Mouse (Mus musculus) limb, embryonic 10.5 days (tissue): ENCODE measurements around the gene Hist1h2ak. TPM values are rescaled to one million over a fixed set of nuclear protein-coding genes. Genes with fewer than 3 reads are reported as not detected.
"Not testable (repeated sequence)": the region's sequence is repeated elsewhere in the genome, so short reads cannot be mapped to it uniquely, and the experiment has no call there.

ENCODE experiments used
- DNase-seq: peaks from one replicate; pipeline ENCODE4 v3.0.0-alpha.2; 2017; ENCODE audit warnings: low spot score
- H3K27ac ChIP-seq: fragments of 300-500 bp; sonication (generic); 2 replicates; pipeline ENCODE4 v1.5.1; 2016; ENCODE audit warnings: mild to moderate bottlenecking
- H3K27me3 ChIP-seq: fragments of 300-500 bp; sonication (generic); 2 replicates; pipeline ENCODE4 v1.6.1; 2016; ENCODE audit warnings: low read depth, mild to moderate bottlenecking; ENCODE audit not compliant: poor library complexity, severe bottlenecking
- H3K36me3 ChIP-seq: fragments of 300-500 bp; sonication (generic); 2 replicates; pipeline ENCODE4 v1.6.1; 2016; ENCODE audit warnings: mild to moderate bottlenecking, moderate library complexity
- H3K4me1 ChIP-seq: fragments of 300-500 bp; sonication (generic); 2 replicates; pipeline ENCODE4 v1.6.1; 2016
- H3K4me3 ChIP-seq: fragments of 300-500 bp; sonication (generic); 2 replicates; pipeline ENCODE4 v1.5.1; 2016; ENCODE audit warnings: mild to moderate bottlenecking, moderate library complexity
- H3K9me3 ChIP-seq: fragments of 300-500 bp; sonication (generic); replicated peaks from 2 replicates; pipeline ENCODE4 v1.6.1; 2016; ENCODE audit warnings: mild to moderate bottlenecking
- WGBS: fragments of 180-500 bp; shearing (Covaris S2); methylation state at CpG from one replicate; pipeline ENCODE4 v1.1.7; 2016; 5-methylcytosine and 5-hydroxymethylcytosine counted together
- polyA plus RNA-seq: library from polyadenylated mRNA; unstranded; fragments of >200 nt; fragmentation: Nextera tagmentation; extraction: Ambion mirVana; gene quantifications from 2 replicates; pipeline ENCODE4 v1.2.1, GENCODE M21; 2016

Gene Hist1h2ak
- polyA plus RNA-seq, 1 experiment from 2014 or later = 19.6 TPM

DNA sequence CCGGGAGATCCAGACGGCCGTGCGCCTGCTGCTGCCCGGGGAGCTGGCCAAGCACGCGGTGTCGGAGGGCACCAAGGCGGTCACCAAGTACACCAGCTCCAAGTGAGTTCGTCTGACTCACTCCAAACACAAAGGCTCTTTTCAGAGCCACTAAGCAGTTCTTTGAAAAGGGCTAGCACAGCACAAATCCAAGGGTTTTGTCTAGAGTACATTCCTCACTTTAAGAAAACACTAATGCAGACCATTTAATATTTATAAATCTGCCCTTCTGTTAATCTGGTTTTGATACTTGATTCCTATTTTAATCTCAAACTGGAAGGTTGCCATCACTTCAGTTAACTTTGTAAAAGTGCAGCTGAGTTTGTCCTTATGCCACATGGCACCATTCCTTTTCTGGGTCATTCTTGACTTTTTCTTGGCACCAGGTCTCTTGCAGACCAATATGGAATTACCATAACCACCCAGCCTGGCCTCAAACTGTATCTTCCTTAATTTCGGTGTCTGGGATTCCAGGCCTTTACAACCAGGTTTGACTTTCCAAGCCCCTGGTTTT lies 31.2 kb downstream of the Hist1h2ak start:
- Histone ChIP-seq H3K4me1 (peaks cover 26% of the 10 kb centered on the region), H3K4me3 (peak overlapping the region; percentile 50), H3K27me3 (no peaks in the 10 kb centered on the region), H3K9me3 (no peaks in the 10 kb centered on the region), H3K27ac (peak overlapping the region; percentile 94), H3K36me3 (no peaks in the 10 kb centered on the region)
- DNase-seq = peak; percentile 64
- WGBS = 3% methylated on average over 11 of the region's 11 CpGs

DNA sequence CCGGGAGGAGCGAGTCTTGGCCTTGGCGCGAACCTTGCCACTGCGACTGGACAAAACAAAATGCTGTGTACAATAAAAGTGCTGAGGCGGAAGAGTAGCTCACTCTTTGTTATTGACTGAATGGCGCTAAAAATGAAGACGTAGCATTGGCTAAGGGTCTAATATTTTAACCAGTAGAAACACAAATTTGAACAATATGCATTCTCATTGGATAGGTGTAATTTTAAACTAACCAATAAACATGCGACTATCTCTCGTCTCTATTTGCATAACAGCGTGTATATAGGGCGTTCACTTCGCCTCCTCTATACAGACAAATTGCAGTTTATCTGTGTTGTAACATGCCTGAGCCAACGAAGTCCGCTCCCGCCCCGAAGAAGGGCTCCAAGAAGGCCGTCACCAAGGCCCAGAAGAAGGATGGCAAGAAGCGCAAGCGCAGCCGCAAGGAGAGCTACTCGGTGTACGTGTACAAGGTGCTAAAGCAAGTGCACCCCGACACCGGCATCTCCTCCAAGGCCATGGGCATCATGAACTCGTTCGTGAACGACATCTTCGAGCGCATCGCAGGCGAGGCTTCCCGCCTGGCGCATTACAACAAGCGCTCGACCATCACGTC lies 31.8 kb downstream of the Hist1h2ak start, which contains the start of gene Hist1h2bm:
Gene Hist1h2bm (plus strand): TSS at position 288 of the 616 bp plus-strand sequence.
- DNase-seq = peak; percentile 75
- not testable (repeated sequence) for H3K27me3 ChIP-seq, H3K9me3 ChIP-seq, H3K36me3 ChIP-seq
- H3K27ac ChIP-seq = peak within 1 kb of the TSS; percentile 94
- under 1% methylated on average over 37 of the region's 37 CpGs for WGBS
- H3K4me1 ChIP-seq = peaks cover 26% of the 10 kb centered on the region
- H3K4me3 ChIP-seq = peak within 1 kb of the TSS; percentile 50

DNA sequence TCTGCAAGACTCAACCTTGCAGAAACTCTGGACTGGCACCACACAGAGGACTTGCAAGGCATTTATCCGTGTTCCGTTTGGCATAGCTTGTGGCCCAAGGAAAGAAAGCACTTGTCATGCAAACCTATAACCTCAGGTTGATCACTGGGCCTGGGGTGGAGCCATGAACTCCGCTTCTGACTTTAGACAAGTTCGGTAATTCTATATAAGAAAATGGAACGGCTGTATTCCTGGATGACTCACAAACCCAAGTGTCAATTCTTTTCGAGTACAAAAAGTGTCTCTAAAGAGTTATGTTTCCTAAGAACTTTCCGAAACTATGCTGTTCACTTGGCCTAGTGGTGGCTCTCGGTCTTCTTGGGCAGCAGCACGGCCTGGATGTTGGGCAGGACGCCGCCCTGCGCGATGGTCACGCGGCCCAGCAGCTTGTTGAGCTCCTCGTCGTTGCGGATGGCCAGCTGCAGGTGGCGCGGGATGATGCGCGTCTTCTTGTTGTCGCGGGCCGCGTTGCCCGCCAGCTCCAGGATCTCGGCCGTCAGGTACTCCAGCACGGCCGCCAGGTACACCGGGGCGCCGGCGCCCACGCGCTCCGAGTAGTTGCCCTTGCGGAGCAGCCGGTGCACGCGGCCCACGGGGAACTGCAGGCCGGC lies 32.4 kb downstream of the Hist1h2ak start:
- H3K4me1 ChIP-seq = peaks cover 26% of the 10 kb centered on the region
- H3K27ac ChIP-seq = peak overlapping the region; percentile 94
- H3K36me3 ChIP-seq, H3K9me3 ChIP-seq, H3K27me3 ChIP-seq: not testable (repeated sequence)
- WGBS = 3% methylated on average over 24 of the region's 44 CpGs
- H3K4me3 ChIP-seq = peak overlapping the region; percentile 50
- DNase-seq = peak; percentile 42

DNA sequence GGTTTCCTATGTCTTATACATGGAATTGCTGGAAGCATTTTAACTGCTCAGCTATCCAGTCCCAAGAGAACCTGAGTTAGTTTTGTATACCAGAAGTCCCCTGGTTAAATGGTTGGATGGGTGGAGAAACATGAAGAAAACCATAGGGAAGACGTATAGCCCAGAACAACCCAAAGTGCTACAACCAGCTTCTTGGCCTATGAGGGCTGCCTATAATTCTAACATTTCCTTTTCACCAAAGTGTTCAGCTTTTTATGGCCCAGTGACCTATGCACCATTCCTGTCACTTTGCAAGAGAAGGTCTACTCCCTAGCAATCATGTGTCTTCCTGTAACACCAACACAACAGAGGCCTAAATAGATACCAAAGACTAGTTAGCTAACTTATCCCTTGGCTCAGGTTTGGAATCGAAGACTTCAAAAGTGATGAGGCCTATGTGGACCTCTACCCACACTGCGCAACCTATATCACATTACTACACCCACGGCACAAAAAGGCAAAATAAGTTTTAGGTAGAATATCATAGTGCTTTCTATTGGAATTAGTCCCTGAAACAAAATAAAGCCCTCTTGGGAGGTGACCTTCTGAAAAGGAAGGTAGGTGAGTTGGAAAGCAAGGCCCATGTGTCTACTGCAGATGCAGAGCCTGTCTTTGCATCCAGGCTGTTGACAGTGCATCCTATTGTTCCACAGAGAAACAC lies 35.1 kb downstream of the Hist1h2ak start:
- 62% methylated on average over 4 of the region's 4 CpGs for WGBS
- peaks cover 32% of the 10 kb centered on the region for H3K4me1 ChIP-seq
- peak; percentile 37 for DNase-seq
- H3K36me3 ChIP-seq = no peaks in the 10 kb centered on the region
- peak overlapping the region; percentile 57 for H3K4me3 ChIP-seq
- peak overlapping the region; percentile 94 for H3K27ac ChIP-seq
- no peaks in the 10 kb centered on the region for H3K27me3 ChIP-seq
- H3K9me3 ChIP-seq = no peaks in the 10 kb centered on the region

DNA sequence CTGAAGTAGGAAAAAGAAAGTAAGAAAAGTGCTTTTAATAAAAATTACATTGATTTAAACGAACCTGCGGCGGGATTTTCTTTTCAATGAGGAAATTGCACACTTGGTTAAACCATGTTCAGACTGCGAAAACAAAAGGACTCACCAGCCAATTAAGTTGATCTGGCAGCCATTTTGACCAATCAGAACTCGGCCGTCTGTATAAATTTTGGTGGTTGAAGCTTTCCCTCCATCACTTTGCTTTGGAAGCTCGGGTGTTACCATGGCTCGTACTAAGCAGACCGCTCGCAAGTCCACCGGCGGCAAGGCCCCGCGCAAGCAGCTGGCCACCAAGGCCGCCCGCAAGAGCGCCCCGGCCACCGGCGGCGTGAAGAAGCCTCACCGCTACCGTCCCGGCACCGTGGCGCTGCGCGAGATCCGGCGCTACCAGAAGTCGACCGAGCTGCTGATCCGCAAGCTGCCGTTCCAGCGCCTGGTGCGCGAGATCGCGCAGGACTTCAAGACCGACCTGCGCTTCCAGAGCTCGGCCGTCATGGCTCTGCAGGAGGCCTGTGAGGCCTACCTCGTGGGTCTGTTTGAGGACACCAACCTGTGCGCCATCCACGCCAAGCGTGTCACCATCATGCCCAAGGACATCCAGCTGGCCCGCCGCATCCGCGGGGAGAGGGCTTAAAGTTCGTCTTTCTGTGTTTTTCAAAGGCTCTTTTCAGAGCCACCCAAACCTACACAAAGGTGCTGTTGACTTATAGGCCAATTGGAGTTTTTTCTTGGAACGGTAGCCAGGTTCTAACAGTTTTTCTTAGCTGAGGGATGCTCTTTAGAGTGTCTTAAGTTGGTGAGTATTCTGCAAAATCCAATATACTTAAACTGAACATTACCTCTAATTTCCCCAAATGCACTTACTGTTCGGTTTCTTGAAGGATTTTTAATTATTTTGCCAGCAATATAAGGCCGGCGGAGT lies 36.0 kb downstream of the Hist1h2ak start, which contains the start of gene Hist1h3h:
Gene Hist1h3h (plus strand): TSS at position 263 of the 961 bp plus-strand sequence.
- peak within 1 kb of the TSS; percentile 57 for H3K4me3 ChIP-seq
- not testable (repeated sequence) for H3K36me3 ChIP-seq, H3K27me3 ChIP-seq, H3K9me3 ChIP-seq
- peak within 1 kb of the TSS; percentile 94 for H3K27ac ChIP-seq
- peak; percentile 85 for DNase-seq
- peaks cover 25% of the 10 kb centered on the region for H3K4me1 ChIP-seq
- WGBS = under 1% methylated on average over 28 of the region's 56 CpGs

DNA sequence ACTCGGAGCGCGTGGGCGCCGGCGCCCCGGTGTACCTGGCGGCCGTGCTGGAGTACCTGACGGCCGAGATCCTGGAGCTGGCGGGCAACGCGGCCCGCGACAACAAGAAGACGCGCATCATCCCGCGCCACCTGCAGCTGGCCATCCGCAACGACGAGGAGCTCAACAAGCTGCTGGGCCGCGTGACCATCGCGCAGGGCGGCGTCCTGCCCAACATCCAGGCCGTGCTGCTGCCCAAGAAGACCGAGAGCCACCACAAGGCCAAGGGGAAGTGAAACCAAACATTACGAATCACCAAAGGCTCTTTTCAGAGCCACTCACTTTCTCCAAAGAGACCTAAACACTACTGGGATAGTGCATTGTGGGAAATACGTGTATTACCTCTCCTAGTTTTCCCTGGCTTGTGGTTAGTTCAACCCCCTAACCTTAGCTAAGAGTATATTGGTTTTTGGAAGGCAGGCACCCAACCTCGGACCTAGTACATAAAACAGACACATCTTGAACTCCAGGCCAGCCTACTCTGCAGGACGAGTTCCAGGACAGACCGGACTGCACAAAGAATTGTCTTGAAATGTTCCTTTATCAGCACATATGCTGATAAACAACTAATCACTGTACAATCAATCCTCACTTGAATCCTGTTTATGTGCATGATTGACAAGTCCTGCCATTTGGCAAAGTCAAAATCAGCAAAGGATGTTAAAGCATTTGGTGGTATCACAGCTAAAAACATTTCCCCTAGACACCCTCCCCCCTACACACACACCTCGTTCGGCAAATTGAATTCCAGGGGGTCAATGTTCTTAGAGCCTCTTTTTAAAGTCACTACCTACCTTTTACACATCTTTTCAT lies 36.9 kb downstream of the Hist1h2ak start:
- under 1% methylated on average over 15 of the region's 38 CpGs for WGBS
- not testable (repeated sequence) for H3K36me3 ChIP-seq, H3K27me3 ChIP-seq, H3K9me3 ChIP-seq
- DNase-seq = peak; percentile 69
- H3K27ac ChIP-seq = peak overlapping the region; percentile 94
- H3K4me1 ChIP-seq = peaks cover 25% of the 10 kb centered on the region
- H3K4me3 ChIP-seq = peak overlapping the region; percentile 57

DNA sequence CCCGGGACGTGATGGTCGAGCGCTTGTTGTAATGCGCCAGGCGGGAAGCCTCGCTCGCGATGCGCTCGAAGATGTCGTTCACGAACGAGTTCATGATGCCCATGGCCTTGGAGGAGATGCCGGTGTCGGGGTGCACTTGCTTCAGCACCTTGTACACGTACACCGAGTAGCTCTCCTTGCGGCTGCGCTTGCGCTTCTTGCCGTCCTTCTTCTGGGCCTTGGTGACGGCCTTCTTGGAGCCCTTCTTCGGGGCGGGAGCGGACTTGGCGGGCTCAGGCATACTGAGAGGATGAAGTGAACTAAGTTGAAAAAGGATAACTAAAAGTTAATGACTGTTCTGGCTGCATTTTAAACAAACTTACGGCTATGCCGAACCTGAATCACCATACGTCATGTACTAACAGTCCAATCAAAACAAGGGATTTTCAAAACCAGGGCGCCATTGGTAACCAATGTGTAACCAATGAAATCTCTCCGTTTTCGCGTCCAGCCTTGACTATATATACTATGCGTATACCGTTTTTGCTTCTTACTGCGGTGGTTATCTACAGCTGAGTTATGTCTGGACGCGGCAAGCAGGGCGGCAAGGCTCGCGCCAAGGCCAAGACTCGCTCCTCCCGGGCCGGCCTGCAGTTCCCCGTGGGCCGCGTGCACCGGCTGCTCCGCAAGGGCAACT lies 37.6 kb downstream of the Hist1h2ak start, which contains the start of the genes Hist1h2bl and Hist1h2ai:
Gene Hist1h2bl (minus strand): TSS at position 280 of the 676 bp plus-strand sequence.
Gene Hist1h2ai (plus strand): TSS at position 559 of the 676 bp plus-strand sequence.
- DNase-seq = peak; percentile 75
- H3K36me3 ChIP-seq, H3K27me3 ChIP-seq, H3K9me3 ChIP-seq: not testable (repeated sequence)
- H3K27ac ChIP-seq = peak within 1 kb of the TSS; percentile 94
- peak within 1 kb of the TSS; percentile 57 for H3K4me3 ChIP-seq
- WGBS = under 1% methylated on average over 36 of the region's 50 CpGs
- peaks cover 26% of the 10 kb centered on the region for H3K4me1 ChIP-seq

DNA sequence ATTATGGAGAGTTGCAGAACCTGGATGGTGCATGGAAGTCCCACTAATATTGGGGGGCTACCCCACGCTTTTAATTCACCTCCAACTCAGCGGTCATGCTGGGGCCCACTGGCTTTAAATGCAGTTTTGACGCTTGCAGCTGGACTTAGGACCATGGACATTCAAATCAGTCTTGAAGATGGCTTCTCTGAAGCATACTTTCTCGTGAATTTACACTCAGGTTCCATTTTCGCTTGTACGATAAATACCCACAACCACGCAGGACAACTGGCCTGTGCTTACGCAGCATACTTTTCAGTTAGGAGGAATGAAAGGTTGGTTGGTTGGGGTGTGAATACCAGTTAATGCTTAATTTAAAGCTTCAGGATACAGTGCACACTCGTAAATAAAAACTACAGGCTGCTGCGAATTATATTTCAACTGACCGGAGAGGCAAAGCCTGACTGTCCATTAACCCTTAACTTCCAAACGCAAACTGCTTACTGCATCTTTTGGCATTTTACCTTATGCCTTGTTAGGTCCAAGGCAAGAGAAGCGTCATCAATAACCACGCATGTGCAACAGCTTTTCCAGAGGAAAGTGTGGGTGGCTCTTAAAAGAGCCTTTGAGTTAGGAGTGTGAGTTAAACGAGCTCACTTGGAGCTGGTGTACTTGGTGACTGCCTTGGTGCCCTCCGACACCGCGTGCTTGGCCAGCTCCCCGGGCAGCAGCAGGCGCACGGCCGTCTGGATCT lies 38.3 kb downstream of the Hist1h2ak start:
- Histone ChIP-seq H3K27me3 (no peaks in the 10 kb centered on the region), H3K36me3 (no peaks in the 10 kb centered on the region), H3K4me3 (peak overlapping the region; percentile 57), H3K9me3 (no peaks in the 10 kb centered on the region), H3K27ac (peak overlapping the region; percentile 94), H3K4me1 (peaks cover 19% of the 10 kb centered on the region)
- WGBS = 2% methylated on average over 22 of the region's 22 CpGs
- peak; percentile 55 for DNase-seq

DNA sequence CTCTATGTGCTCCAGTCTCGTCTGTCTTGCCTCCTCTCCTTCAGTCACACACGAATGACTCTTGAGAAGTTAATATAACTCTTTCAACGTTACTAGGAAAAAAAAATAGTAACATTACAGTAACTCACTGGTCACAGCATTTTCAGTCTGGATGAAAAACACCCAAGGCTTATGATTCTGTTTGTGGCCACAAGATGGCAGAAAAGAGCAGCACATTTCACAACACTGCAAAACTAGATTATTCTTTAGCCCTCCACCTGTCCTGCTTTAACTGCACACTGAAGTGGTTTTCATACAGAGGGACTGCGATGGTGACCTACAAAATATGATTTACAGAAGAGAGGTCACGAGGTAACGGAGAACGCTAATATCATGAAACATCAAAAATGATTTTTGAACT lies 38.9 kb downstream of the Hist1h2ak start:
- Histone ChIP-seq H3K9me3 (no peaks in the 10 kb centered on the region), H3K27ac (peak overlapping the region; percentile 94), H3K4me3 (peak overlapping the region; percentile 57), H3K27me3 (no peaks in the 10 kb centered on the region), H3K4me1 (peaks cover 17% of the 10 kb centered on the region), H3K36me3 (no peaks in the 10 kb centered on the region)
- DNase-seq = peak; percentile 56
- 2% methylated on average over 7 of the region's 7 CpGs for WGBS

DNA sequence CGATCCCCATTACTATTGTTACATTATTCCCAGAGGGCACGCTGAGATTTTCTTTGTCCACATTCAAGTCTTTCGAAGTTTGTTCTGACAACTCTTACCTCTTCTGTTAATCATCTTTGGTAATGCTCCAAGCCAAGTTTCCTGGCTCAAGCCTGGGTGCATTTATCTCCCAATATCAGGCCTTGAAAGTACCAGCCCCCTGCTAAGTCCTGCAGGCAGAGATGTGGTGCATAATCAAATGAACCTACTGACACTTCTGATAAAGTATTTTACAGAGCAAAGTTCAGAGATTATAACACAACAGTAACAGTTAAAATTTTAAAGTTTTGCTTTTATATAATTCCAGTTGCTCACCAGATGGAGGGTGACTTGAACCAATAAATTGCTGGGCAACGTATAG lies 41.9 kb downstream of the Hist1h2ak start:
- DNase-seq = no peak
- H3K9me3 ChIP-seq = no peaks in the 10 kb centered on the region
- H3K27me3 ChIP-seq = no peaks in the 10 kb centered on the region
- H3K4me1 ChIP-seq = peaks cover 10% of the 10 kb centered on the region
- H3K27ac ChIP-seq = no peak overlapping the region
- H3K36me3 ChIP-seq = no peaks in the 10 kb centered on the region
- WGBS = 45% methylated on average over 4 of the region's 4 CpGs
- H3K4me3 ChIP-seq = peak overlapping the region; percentile 71
